In genomic region chr7:71174871-71175270, GRCm38 (mm10) we compare ENCODE assay signal across 17 mouse cellular contexts.
"Had no signal": no experiment of that assay in that cellular context is flagged by ENCODE, and none has a peak within 500 bp of the region (broad histone marks: within the 10 kb centered on the region; RNA-seq: fewer than 3 reads in every experiment).

No protein-coding gene starts in this region.

- H3K36me3 ChIP-seq: lung, embryonic 15.5 days; midbrain, embryonic 13.5 days; midbrain, embryonic 15.5 days; neural tube, embryonic 12.5 days had no signal

- H3K27me3 ChIP-seq: lung, embryonic 15.5 days; midbrain, embryonic 13.5 days; midbrain, embryonic 15.5 days; neural tube, embryonic 12.5 days had no signal

- H3K4me2 ChIP-seq: lung, embryonic 15.5 days; midbrain, embryonic 11.5 days; midbrain, embryonic 13.5 days; midbrain, embryonic 15.5 days; neural tube, embryonic 12.5 days had no signal

- H3K9me3 ChIP-seq: lung, embryonic 15.5 days; megakaryocyte, embryonic 14.5 days; midbrain, embryonic 13.5 days; midbrain, embryonic 15.5 days; neural tube, embryonic 12.5 days had no signal

- H3K9ac ChIP-seq: lung, embryonic 15.5 days; midbrain, embryonic 13.5 days; midbrain, embryonic 15.5 days; neural tube, embryonic 12.5 days had no signal

- H3K4me3 ChIP-seq: lung, embryonic 15.5 days; megakaryocyte, embryonic 14.5 days; midbrain, embryonic 13.5 days; midbrain, embryonic 15.5 days; neural tube, embryonic 12.5 days had no signal

- ATAC-seq: lung, postnatal 0 days; midbrain, embryonic 13.5 days; midbrain, embryonic 15.5 days had no signal

- H3K4me1 ChIP-seq: lung, embryonic 15.5 days; midbrain, embryonic 13.5 days; midbrain, embryonic 15.5 days; neural tube, embryonic 12.5 days had no signal

- DNase-seq: lung, adult 2 months; lung, postnatal 14 days; lung, postnatal 36 days; right cerebral cortex, postnatal 25 days; right cerebral cortex, postnatal 4 days; spleen, adult 18-20 months; thymus, adult 18-20 months; thymus, postnatal 14 days; thymus, postnatal 36 days had no signal

- H3K27ac ChIP-seq: lung, embryonic 15.5 days; macrophage; midbrain, embryonic 13.5 days; midbrain, embryonic 15.5 days; neural tube, embryonic 12.5 days had no signal
